Mouse (Mus musculus) megakaryocyte-erythroid progenitor cell, adult 5 weeks (primary cell): Measurements from ENCODE around the gene Tmigd3. TPM values are rescaled to one million over a fixed set of nuclear protein-coding genes. Genes with fewer than 3 reads are reported as not detected.

Experiments used
- polyA plus RNA-seq: library from polyadenylated mRNA; stranded (reverse); fragments of >175 nt; gene quantifications from 2 replicates; pipeline ENCODE4 v1.2.3, GENCODE M21; 2012

Tmigd3 gene
- polyA plus RNA-seq, result not detected in 2 replicates

DNA sequence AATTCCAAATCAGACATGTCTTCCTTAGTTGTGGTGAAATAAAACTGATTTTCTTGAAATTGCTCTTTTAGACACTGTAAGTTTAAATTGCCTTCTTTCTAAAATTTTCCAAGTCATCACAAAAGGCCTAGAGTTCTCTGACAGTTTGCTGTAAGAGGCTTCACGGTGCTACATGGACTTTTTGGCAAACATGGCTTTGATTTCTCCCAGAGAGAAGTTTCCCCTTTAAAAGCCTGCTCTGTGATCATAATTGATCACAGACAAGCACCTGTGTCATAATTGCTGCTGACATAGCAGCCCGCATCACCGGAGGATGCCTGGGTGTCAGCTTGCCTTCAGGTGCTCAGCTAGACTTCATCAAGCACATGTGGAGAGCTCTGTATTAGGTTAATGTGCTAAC lies at the start of gene Tmigd3, which contains the start of gene Adora3:
TSS of gene Tmigd3 (plus strand) at position 346 of the 400 bp plus-strand sequence.
TSS of gene Adora3 (plus strand) at position 301 of the 400 bp plus-strand sequence.

GRCm38 (mm10) chr3:105932240-105933071 lies 61.8 kb downstream of the Tmigd3 start, which contains the start of gene I830077J02Rik:
Gene I830077J02Rik (minus strand): TSS chr3:105932664.

GRCm38 (mm10) chr3:105958974-105959580 lies 88.4 kb downstream of the Tmigd3 start, which contains the start of gene Wdr77:
Gene Wdr77 (plus strand): TSS chr3:105959369.

DNA sequence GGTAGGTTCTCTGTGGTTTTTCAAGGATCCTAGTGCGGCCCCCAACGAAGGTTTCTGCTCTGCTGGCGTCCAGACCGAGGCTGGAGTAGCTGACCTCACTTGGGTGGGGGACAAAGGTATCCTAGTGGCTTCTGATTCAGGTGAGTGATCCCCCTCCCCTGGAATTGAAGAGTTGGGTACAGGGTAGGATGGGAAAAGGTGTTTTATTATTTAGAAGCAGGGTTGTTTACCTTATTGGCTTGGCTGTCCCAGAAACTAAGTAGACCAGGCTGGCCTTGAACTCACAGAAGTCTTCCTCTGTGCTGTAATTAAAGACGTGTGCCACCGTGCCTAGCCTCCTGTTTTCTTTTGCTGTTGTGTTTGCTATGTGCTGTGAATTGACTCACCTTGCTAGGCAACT lies 89.3 kb downstream of the Tmigd3 start, which contains the start of gene Atp5f1:
TSS of gene Atp5f1 (minus strand) at position 101 of the 400 bp plus-strand sequence.

GRCm38 (mm10) chr3:105973411-105973810 lies 102.7 kb downstream of the Tmigd3 start, which contains the start of gene Ovgp1:
Gene Ovgp1 (plus strand): TSS chr3:105973711.

Other genes starting within 250 kb of the Tmigd3 start
- gene Ddx20, start 183.3 kb upstream of the Tmigd3 start, polyA plus RNA-seq, result 9.2 TPM in 2 replicates
- 0.11 and 0.18 TPM in 2 replicates for gene Inka2, start 166.3 kb upstream of the Tmigd3 start, polyA plus RNA-seq
- gene Rap1a, start 69.6 kb upstream of the Tmigd3 start, polyA plus RNA-seq, result 15.3 and 17.3 TPM in 2 replicates
- gene Adora3, start within 50 bp of the Tmigd3 start, polyA plus RNA-seq, result not detected in 2 replicates
- 2.2 and 2.3 TPM in 2 replicates for gene I830077J02Rik, start 61.8 kb downstream of the Tmigd3 start, polyA plus RNA-seq
- 55.2 and 69.0 TPM in 2 replicates for gene Wdr77, start 88.5 kb downstream of the Tmigd3 start, polyA plus RNA-seq
- gene Atp5f1, start 89.2 kb downstream of the Tmigd3 start, polyA plus RNA-seq, result 98.9 and 131 TPM in 2 replicates
- 0.68 and 1.9 TPM in 2 replicates for gene Ovgp1, start 102.8 kb downstream of the Tmigd3 start, polyA plus RNA-seq
- gene Pifo, start 143.7 kb downstream of the Tmigd3 start, polyA plus RNA-seq, result not detected in 2 replicates
- gene Chil5, start 161.9 kb downstream of the Tmigd3 start, polyA plus RNA-seq, result not detected in 2 replicates
- 0.05 TPM in 1 of 2 replicates, not detected in the other for gene Chia1, start 242.3 kb downstream of the Tmigd3 start, polyA plus RNA-seq